Mouse (Mus musculus): ENCODE measurements around the gene Adprm. TPM values are rescaled to one million over a fixed set of nuclear protein-coding genes. Genes with fewer than 3 reads are reported as not detected.
A peak's percentile ranks its signal among the peaks of the same experiment; 100 is the strongest.

Gene Adprm
- polyA plus RNA-seq, 1 experiment from 2014 or later: 27.9 TPM

DNA sequence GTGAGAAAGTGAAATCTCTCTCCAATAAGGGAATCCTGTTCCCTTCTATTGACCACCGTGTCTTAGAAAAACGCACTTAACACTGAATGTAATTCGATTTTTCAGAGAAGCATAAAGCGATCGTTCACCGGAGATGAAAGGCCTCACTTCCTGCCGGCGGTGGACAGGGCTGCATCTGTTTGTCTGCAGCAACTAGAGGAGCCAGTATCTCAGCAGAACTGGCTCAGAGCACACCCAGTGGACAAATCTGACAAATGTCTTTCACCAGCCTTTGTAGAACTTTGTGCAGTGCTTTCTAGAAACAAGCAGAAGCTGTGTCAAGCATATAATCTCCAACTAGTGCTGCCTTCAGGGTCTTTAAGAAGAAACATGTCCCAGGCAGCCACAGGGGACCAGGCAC is 42.0 kb downstream of the Adprm start:
- DNase-seq (ENCODE audit: low read depth, low spot score) (no peak), ATAC-seq (peak; percentile 92)
- CTCF ChIA-PET: no interaction called here
- peaks cover 12% of the 10 kb centered on the region for H3K27me3 ChIP-seq
- POLR2A ChIA-PET: no interaction called here
- TF ChIP-seq CTCF (IDR thresholded peaks at IDR 0.05): peak; percentile 33
- in situ Hi-C loops (cut with MboI; ENCODE audit: low pct_unique_long_range_greater_than_20kb): no loop called here

DNA sequence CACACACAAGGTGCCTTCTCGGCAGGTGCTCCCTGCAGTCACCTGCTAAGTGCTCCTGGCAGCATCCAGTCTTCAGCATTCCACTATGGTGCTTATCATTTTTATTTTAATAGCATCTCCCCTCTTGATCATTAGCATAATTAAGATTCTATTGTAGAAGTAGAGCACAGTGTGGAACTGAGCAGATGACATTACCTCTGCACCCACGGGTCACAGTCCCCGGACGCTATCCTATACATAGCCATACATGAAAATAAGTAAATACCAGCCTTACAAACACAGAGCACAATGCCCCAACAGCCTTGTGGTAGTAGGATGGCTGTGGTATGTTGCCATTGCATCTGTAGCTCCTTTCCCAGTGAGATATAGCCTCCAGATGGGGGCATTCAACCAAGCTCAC is 43.9 kb downstream of the Adprm start:
- ChIA-PET CTCF (no interaction called here), POLR2A (no interaction called here)
- peaks cover 9% of the 10 kb centered on the region for H3K27me3 ChIP-seq
- no peak for TF ChIP-seq CTCF (IDR thresholded peaks at IDR 0.05)
- DNase-seq (ENCODE audit: low read depth, low spot score): no peak
- no peak for ATAC-seq
- in situ Hi-C loops (cut with MboI; ENCODE audit: low pct_unique_long_range_greater_than_20kb): no loop called here

DNA sequence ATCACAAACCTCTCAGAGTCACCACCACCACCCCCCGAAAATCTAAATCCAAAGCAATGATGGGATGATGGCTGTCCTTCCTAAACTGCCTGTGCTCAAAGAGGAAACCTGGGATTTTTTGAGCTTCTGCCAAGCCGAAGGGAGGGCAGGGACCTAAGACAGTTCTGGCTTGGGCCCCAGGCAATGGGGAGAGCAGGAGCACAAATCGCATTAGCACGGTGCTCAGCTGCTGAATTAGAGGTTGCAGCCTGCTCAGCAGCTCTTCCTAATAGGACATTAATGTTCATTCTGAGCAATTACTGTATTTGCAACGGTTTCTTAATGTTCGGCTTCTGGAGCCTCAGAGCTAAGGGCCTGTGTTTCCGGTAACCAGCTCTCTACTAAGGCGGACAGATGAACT is 44.4 kb downstream of the Adprm start:
- POLR2A ChIA-PET: no interaction called here
- CTCF ChIA-PET: interaction anchor here (0.8 kb wide), 1 partner anchor 23 kb away, joined by 3 read pairs; no protein-coding TSS in a partner anchor
- peaks cover 9% of the 10 kb centered on the region for H3K27me3 ChIP-seq
- ATAC-seq: no peak
- in situ Hi-C loops (cut with MboI; ENCODE audit: low pct_unique_long_range_greater_than_20kb): no loop called here
- TF ChIP-seq CTCF (IDR thresholded peaks at IDR 0.05): no peak
- no peak for DNase-seq (ENCODE audit: low read depth, low spot score)

DNA sequence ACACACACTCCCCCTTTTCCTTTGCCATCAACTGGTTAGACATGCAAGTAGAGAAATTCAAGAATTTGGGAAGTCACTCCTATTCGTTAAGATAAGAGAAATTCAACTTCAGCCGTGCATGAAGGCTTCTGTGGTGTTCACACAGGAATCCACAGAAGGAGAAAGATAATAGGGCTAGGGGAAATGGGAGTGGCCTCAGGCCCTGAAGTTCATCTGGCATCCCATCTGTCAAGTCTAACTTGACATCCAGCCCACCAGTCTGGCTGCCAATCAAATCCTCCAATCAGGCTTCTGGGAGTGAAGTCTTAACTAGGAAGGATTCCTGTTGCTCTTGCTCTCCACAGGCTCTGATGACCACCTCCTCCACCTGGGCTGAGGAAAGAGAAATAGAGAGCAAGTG is 49.5 kb downstream of the Adprm start:
- ATAC-seq (no peak), DNase-seq (ENCODE audit: low read depth, low spot score) (no peak)
- in situ Hi-C loops (cut with MboI; ENCODE audit: low pct_unique_long_range_greater_than_20kb): no loop called here
- no peak for TF ChIP-seq CTCF (IDR thresholded peaks at IDR 0.05)
- POLR2A ChIA-PET: no interaction called here
- CTCF ChIA-PET: interaction anchor here (1.5 kb wide), 1 partner anchor 18 kb away, joined by 5 read pairs; no protein-coding TSS in a partner anchor
- no peaks in the 10 kb centered on the region for H3K27me3 ChIP-seq

DNA sequence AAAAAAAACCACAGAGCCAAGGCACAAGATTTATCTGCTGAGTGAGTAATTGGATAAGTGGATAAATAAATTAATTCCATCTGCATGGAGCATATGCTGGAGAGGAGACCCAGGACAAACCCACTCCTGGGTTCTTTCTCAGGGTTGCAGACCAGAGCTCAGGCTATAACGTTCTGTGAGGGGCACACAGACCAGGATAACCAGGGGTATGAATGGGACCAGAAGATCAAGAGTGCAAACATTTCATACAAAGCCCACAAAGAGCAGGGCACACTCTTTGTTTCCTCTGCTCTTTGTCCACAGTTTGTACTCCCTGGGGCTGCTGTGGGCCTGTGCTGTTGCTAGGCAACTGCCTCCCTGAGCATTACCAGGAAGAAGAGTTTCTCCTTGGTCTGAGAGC is 50.7 kb downstream of the Adprm start:
- in situ Hi-C loops (cut with MboI; ENCODE audit: low pct_unique_long_range_greater_than_20kb): no loop called here
- no peak for TF ChIP-seq CTCF (IDR thresholded peaks at IDR 0.05)
- DNase-seq (ENCODE audit: low read depth, low spot score) (no peak), ATAC-seq (no peak)
- POLR2A ChIA-PET: no interaction called here
- CTCF ChIA-PET: interaction anchor here (1.5 kb wide), 1 partner anchor 19 kb away, joined by 5 read pairs; no protein-coding TSS in a partner anchor
- no peaks in the 10 kb centered on the region for H3K27me3 ChIP-seq

DNA sequence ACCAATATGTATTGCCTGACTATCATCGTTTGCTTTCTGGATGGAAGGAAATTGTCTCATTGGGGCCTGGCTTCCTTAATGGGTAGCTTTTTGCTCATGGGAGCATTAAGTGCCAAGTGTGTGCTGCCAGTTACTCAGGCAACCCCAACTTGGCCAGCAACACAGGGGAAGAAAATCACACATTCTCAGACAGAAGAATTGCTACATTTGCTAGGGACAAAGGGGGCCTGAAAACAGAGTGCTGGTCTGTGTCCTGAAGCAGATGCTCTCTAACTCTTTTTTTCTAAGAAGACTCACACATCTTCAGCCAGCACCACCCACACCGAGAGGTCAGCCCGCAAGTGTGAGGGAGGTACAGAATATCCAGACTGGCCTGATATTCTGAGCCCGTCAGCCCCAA is 51.7 kb downstream of the Adprm start:
- TF ChIP-seq CTCF (IDR thresholded peaks at IDR 0.05): no peak
- ATAC-seq: no peak
- ChIA-PET POLR2A (no interaction called here), CTCF (no interaction called here)
- no peaks in the 10 kb centered on the region for H3K27me3 ChIP-seq
- DNase-seq (ENCODE audit: low read depth, low spot score): no peak
- in situ Hi-C loops (cut with MboI; ENCODE audit: low pct_unique_long_range_greater_than_20kb): no loop called here

DNA sequence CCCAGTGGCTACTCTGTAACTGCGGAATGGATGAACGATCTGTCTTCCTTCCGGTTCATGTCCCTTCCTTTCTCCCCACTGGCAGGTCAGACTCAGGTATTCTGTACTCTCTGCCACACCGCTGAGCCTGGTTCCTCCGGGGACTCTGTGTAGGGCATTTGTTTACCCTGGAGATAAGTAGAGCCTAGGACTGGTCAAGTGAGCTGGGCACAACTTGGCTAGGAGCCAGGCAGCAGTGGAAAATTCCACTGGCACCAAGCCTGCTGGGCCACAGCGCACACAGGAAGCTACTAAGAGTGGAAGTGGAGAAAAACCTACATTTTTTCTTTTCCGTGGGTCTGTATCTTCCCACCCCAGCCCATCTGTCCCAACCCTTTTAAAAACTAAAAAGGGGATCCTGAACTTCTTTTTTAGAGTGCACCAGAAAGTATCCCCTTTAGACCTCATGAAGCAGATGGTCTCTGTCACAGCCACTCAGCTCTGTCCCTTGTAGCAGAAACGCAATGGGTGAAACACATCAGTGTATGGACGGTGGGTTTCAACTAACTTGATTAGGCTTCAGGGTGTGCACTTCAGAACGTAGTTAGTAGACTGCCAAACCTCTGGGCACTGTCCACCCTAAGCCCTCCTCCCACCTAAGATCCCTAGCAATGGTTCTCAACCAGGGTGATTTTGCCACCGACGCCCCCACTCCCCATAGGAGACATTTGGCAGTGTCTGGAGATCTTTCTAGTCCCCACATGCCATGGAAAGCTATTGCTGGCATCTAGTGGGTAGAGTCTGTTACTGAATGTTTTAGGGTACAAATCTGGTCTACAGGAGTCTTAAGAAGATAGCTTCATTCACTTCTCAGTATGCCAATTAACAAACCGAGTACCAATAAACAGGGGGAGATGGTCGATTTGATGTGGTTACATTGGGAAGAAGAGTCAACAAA is 53.7 kb downstream of the Adprm start:
- ChIA-PET CTCF (no interaction called here), POLR2A (no interaction called here)
- peaks cover 7% of the 10 kb centered on the region for H3K27me3 ChIP-seq
- ATAC-seq (peak; percentile 56), DNase-seq (ENCODE audit: low read depth, low spot score) (no peak)
- in situ Hi-C loops (cut with MboI; ENCODE audit: low pct_unique_long_range_greater_than_20kb): no loop called here
- TF ChIP-seq CTCF (IDR thresholded peaks at IDR 0.05): no peak

DNA sequence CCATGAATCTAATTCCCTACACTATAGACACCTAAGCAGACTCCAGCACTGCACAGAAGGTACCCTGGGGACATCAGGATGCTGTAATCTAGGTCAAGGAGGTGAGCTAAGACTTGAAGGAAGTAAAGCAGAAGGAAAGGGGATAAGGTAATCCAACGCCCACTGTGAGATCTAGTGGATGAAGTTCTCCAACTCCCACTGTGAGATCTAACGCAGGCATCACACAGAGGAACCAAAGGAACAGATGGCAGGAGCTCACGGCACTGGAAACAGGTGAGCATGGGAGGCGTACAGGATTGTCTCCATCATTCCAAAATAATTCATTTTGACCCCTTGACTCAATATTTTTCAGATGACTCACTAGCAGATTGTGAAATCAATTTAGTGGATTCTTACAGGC is 55.9 kb downstream of the Adprm start:
- TF ChIP-seq CTCF (IDR thresholded peaks at IDR 0.05): no peak
- in situ Hi-C loops (cut with MboI; ENCODE audit: low pct_unique_long_range_greater_than_20kb): no loop called here
- peaks cover 11% of the 10 kb centered on the region for H3K27me3 ChIP-seq
- ChIA-PET POLR2A (no interaction called here), CTCF (interaction anchor here (1.2 kb wide), 1 partner anchor 11 kb away, joined by 4 read pairs; no protein-coding TSS in a partner anchor)
- no peak for DNase-seq (ENCODE audit: low read depth, low spot score)
- ATAC-seq: no peak

DNA sequence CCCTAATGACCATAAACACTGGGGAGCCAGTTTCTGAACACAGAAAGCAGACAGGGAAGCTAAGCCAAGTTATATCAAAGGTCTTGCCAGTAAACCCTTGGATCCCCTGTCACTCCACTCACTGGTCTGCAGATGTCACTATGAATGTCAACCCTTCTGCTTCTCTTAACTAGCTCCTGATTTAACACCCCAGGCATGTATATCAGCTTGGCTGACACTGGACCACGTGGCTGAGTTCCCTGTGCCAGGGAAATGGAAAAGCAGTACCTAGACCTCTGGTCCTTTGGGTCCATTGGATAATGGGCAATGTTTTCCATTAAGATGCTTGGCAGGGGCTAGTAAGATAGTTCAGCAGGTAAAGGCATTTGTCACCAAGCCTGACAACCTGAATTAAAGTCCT is 58.7 kb downstream of the Adprm start:
- ChIA-PET POLR2A (no interaction called here), CTCF (interaction anchor here (1.7 kb wide), 1 partner anchor 92 kb away, joined by 3 read pairs; no protein-coding TSS in a partner anchor)
- in situ Hi-C loops (cut with MboI; ENCODE audit: low pct_unique_long_range_greater_than_20kb): no loop called here
- no peak for DNase-seq (ENCODE audit: low read depth, low spot score)
- TF ChIP-seq CTCF (IDR thresholded peaks at IDR 0.05): no peak
- peaks cover 24% of the 10 kb centered on the region for H3K27me3 ChIP-seq
- ATAC-seq: no peak

DNA sequence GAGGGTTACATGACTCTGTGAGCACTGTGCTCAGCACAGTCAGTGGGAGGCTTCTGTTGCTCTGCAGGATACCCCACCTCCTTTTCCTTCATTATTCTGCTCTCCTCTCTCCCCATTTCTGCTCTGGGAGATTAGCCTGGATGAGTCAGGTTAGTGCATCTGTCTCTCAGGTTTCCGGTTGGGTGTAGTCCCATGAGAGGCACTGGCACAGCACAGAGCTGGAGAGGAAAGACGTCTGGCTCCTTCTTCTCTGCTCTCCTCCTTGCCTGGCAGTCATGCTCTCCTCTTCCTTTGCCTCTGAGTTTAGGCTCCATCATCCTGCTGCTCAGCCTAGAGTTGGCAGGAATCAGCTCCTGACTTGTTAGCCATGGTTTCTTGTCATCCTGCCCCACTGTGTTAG is 60.2 kb downstream of the Adprm start:
- in situ Hi-C loops (cut with MboI; ENCODE audit: low pct_unique_long_range_greater_than_20kb): no loop called here
- CTCF ChIA-PET: interaction anchor here (0.6 kb wide), 1 partner anchor 119 kb away, joined by 3 read pairs; no protein-coding TSS in a partner anchor
- ATAC-seq (no peak), DNase-seq (ENCODE audit: low read depth, low spot score) (no peak)
- H3K27me3 ChIP-seq: peaks cover 24% of the 10 kb centered on the region
- no peak for TF ChIP-seq CTCF (IDR thresholded peaks at IDR 0.05)
- POLR2A ChIA-PET: no interaction called here

Other genes with a start within 250 kb of the Adprm start
- not detected for gene Pirt, start 140.6 kb downstream of the Adprm start, polyA plus RNA-seq (2021)
- gene Tmem238l, start 96.0 kb downstream of the Adprm start, polyA plus RNA-seq (2021): not detected
- 6.6 TPM for gene Tmem220, start 27.4 kb downstream of the Adprm start, polyA plus RNA-seq (2021)
- gene Sco1, start 76 bp upstream of the Adprm start, polyA plus RNA-seq (2021): 16.2 TPM
- 0.01 TPM for gene Myh3, start 25.7 kb upstream of the Adprm start, polyA plus RNA-seq (2021)
- gene Myh2, start 118.4 kb upstream of the Adprm start, polyA plus RNA-seq (2021): not detected
- gene Myh1, start 147.5 kb upstream of the Adprm start, polyA plus RNA-seq (2021): not detected
- not detected for gene Myh4, start 185.4 kb upstream of the Adprm start, polyA plus RNA-seq (2021)
- not detected for gene Myh8, start 224.5 kb upstream of the Adprm start, polyA plus RNA-seq (2021)